ENCODE assay signal across 10 mouse cellular contexts in genomic region chr11:22007088-22007780, GRCm38 (mm10). TPM values are rescaled to one million over a fixed set of nuclear protein-coding genes. Genes with fewer than 3 reads are reported as not detected.
DNase-seq lines count a peak whose midpoint lies in the region; ATAC-seq and TF ChIP-seq lines count a peak whose summit lies in the region.
"Had no signal": no experiment of that assay in that cellular context is flagged by ENCODE, and none has a peak within 500 bp of the region (broad histone marks: within the 10 kb centered on the region; RNA-seq: fewer than 3 reads in every experiment).

No protein-coding gene starts in this region.

- no peak for ATAC-seq in liver, embryonic 13.5 days (ENCODE audit: low read depth)

- peak; percentile 34 to 45 for DNase-seq in layer of hippocampus, postnatal 10 days (ENCODE audit: low spot score in 2 of 2)
- no peak for DNase-seq in layer of hippocampus, adult 9-11 months
- DNase-seq in forebrain, embryonic 10.5 days (ENCODE audit: extremely low spot score, low spot score), result peak; percentile 75
- DNase-seq in liver, embryonic 13.5 days, result no peak
- DNase-seq in ovary, postnatal 10 days (ENCODE audit: low spot score), result no peak
- no peak for DNase-seq in lung, postnatal 25 days (ENCODE audit: low spot score)
- DNase-seq in layer of hippocampus, adult 18-20 months (ENCODE audit: low spot score in 2 of 2), result no peak

- no peak for TF ChIP-seq CTCF in bone marrow macrophage, adult 2 months (IDR thresholded peaks at IDR 0.05; ENCODE audit: low read depth, low read length)

- TF ChIP-seq POLR2A in bone marrow macrophage, adult 2 months (IDR thresholded peaks at IDR 0.05; ENCODE audit: borderline replicate concordance, low read depth, low read length), result no peak

- peaks cover 67% of the 10 kb centered on the region for H3K27me3 ChIP-seq in forebrain, embryonic 10.5 days (ENCODE audit: poor library complexity, severe bottlenecking)
- H3K27me3 ChIP-seq in liver, embryonic 13.5 days, result peaks cover 80% of the 10 kb centered on the region

- H3K9ac ChIP-seq in liver, embryonic 13.5 days, result no peak overlapping the region
- H3K9ac ChIP-seq: liver, embryonic 14.5 days had no signal

- WGBS in forebrain, embryonic 10.5 days, result under 1% methylated on average over 20 of the region's 20 CpGs
- 8% methylated on average over 20 of the region's 20 CpGs for WGBS in liver, embryonic 13.5 days (ENCODE audit: insufficient replicate concordance)

- 0 out of 2 replicates have a peak overlapping the region, but pooled peaks have one; percentile 18 for H3K4me2 ChIP-seq in liver, embryonic 13.5 days

- no peak overlapping the region for H3K27ac ChIP-seq in bone marrow macrophage, adult 2 months (ENCODE audit: insufficient read depth, low read depth, low read length)
- H3K27ac ChIP-seq in forebrain, embryonic 10.5 days, result peak overlapping the region; percentile 99
- no peak overlapping the region for H3K27ac ChIP-seq in liver, embryonic 13.5 days
- H3K27ac ChIP-seq: liver, embryonic 14.5 days had no signal

- no peaks in the 10 kb centered on the region for H3K36me3 ChIP-seq in forebrain, embryonic 10.5 days (replicated peaks)
- no peaks in the 10 kb centered on the region for H3K36me3 ChIP-seq in liver, embryonic 13.5 days

- no peaks in the 10 kb centered on the region for H3K9me3 ChIP-seq in forebrain, embryonic 10.5 days
- no peaks in the 10 kb centered on the region for H3K9me3 ChIP-seq in liver, embryonic 13.5 days (replicated peaks)

- H3K4me3 ChIP-seq in bone marrow macrophage, adult 2 months (ENCODE audit: insufficient read depth, low read length), result peak overlapping the region; percentile 14; the same call in 1 of the 2 replicates
- H3K4me3 ChIP-seq in forebrain, embryonic 10.5 days, result peak overlapping the region; percentile 91
- no peak overlapping the region for H3K4me3 ChIP-seq in liver, embryonic 13.5 days (replicated peaks)

- peaks cover 5% of the 10 kb centered on the region for H3K4me1 ChIP-seq in bone marrow macrophage, adult 2 months (ENCODE audit: control insufficient read depth, insufficient read depth, low read length)
- peaks cover 92% of the 10 kb centered on the region for H3K4me1 ChIP-seq in forebrain, embryonic 10.5 days
- H3K4me1 ChIP-seq in liver, embryonic 13.5 days (replicated peaks), result peaks cover 16% of the 10 kb centered on the region; the same call in 1 of the 2 replicates

RNA-seq across cellular contexts. Expression of gene Otx1, which starts 4.5 kb away (rescaled TPM):
- total RNA-seq in layer of hippocampus, postnatal 10 days (2021), result 1 to 10 TPM; 4.8 to 5.3 TPM
- polyA plus RNA-seq in bone marrow macrophage, adult 2 months (2012; ENCODE audit: insufficient read depth, insufficient read length, missing spikeins), result not detected in 2 replicates
- polyA plus RNA-seq in forebrain, embryonic 10.5 days (2016; fragmentation: Nextera tagmentation; extraction: Ambion mirVana), result 39.2 and 46.1 TPM in 2 replicates
- not detected in 2 replicates for polyA plus RNA-seq in liver, embryonic 13.5 days (2015; fragmentation: Nextera tagmentation; extraction: Ambion mirVana)
- total RNA-seq in layer of hippocampus, adult 18-20 months (2021), result 1 to 10 TPM; 3.2 to 4.6 TPM
- total RNA-seq: gastrocnemius, adult 18-20 months had no signal
- polyA plus RNA-seq: liver, embryonic 14.5 days had no signal

Comparison
In these comparisons a context has a peak if more than half of its experiments do, and no peak if none do; other contexts are left out.
1. DNase-seq: peak in layer of hippocampus, postnatal 10 days (2 of 2) and forebrain, embryonic 10.5 days (single experiment); none in layer of hippocampus, adult 9-11 months (single experiment), liver, embryonic 13.5 days (single experiment), ovary, postnatal 10 days (single experiment), lung, postnatal 25 days (single experiment) and layer of hippocampus, adult 18-20 months (0 of 2).
2. RNA of gene Otx1, which starts 4.5 kb away (polyA plus RNA-seq): 39.2 to 46.1 TPM in forebrain, embryonic 10.5 days; not detected in liver, embryonic 13.5 days and not detected in bone marrow macrophage, adult 2 months; every median in the first group is over 10 times any median in the second.